8 mouse cellular contexts compared by ENCODE assay signal in genomic region chr16:10786288-10786687, GRCm38 (mm10). TPM values are rescaled to one million over a fixed set of nuclear protein-coding genes. Genes with fewer than 3 reads are reported as not detected.
A peak's percentile ranks its signal among the peaks of the same experiment; 100 is the strongest.
DNase-seq lines count a peak whose midpoint lies in the region; ATAC-seq and TF ChIP-seq lines count a peak whose summit lies in the region.

No protein-coding gene starts in this region.

- DNase-seq in gastrocnemius, adult 2 months: peak; percentile 85
- peak; percentile 95 for DNase-seq in hindbrain, postnatal 0 days (ENCODE audit: low spot score)
- DNase-seq in left cerebral cortex, adult 2 months (ENCODE audit: extremely low spot score in 1 of 2, low spot score in 2 of 2): peak; percentile 77 to 78
- DNase-seq in right cerebral cortex, adult 2 months (ENCODE audit: low spot score in 2 of 2): peak; percentile 81
- DNase-seq in urinary bladder, postnatal 36 days (ENCODE audit: low spot score in 2 of 2): peak; percentile 69 to 81

- peak; percentile 50 for ATAC-seq in activated CD4-positive, CD25-positive, alpha-beta regulatory T cell, adult 4 months
- ATAC-seq in common myeloid progenitor, adult 5-6 weeks (replicated peaks; ENCODE audit: low read depth, poor library complexity, severe bottlenecking): peak; percentile 61
- ATAC-seq in hindbrain, postnatal 0 days: peak; percentile 48
- ATAC-seq in megakaryocyte, adult 5-6 weeks (ENCODE audit: poor library complexity, severe bottlenecking): peak; percentile 61

- TF ChIP-seq CTCF in gastrocnemius, adult 2 months (IDR thresholded peaks at IDR 0.05): peak; percentile 92
- peak; percentile 90 for TF ChIP-seq CTCF in hindbrain, postnatal 0 days (IDR thresholded peaks at IDR 0.05; ENCODE audit: low read depth)
- peak; percentile 87 for TF ChIP-seq CTCF in left cerebral cortex, adult 2 months (IDR thresholded peaks at IDR 0.05)

- H3K9ac ChIP-seq in hindbrain, postnatal 0 days (replicated peaks; ENCODE audit: low read length): peak overlapping the region; percentile 80

- H3K4me2 ChIP-seq in hindbrain, postnatal 0 days (ENCODE audit: low read depth, low read length): peak overlapping the region; percentile 99

- WGBS in hindbrain, postnatal 0 days: 1% methylated on average over 9 of the region's 9 CpGs

- peaks cover 7% of the 10 kb centered on the region for H3K4me1 ChIP-seq in hindbrain, postnatal 0 days (ENCODE audit: insufficient read depth, low read length)

- H3K9me3 ChIP-seq in hindbrain, postnatal 0 days (ENCODE audit: low read length): no peaks in the 10 kb centered on the region

- H3K27ac ChIP-seq in gastrocnemius, adult 2 months: peak overlapping the region; percentile 94
- H3K27ac ChIP-seq in hindbrain, postnatal 0 days: peak overlapping the region; percentile 90
- peak overlapping the region; percentile 97 for H3K27ac ChIP-seq in left cerebral cortex, adult 2 months

- H3K36me3 ChIP-seq in hindbrain, postnatal 0 days (ENCODE audit: insufficient read depth, low read length): no peaks in the 10 kb centered on the region

- H3K4me3 ChIP-seq in gastrocnemius, adult 2 months: peak overlapping the region; percentile 84
- H3K4me3 ChIP-seq in hindbrain, postnatal 0 days (ENCODE audit: low read length): peak overlapping the region; percentile 74
- peak overlapping the region; percentile 77 for H3K4me3 ChIP-seq in left cerebral cortex, adult 2 months

- no peaks in the 10 kb centered on the region for H3K27me3 ChIP-seq in hindbrain, postnatal 0 days (ENCODE audit: insufficient read depth, low read length)

- intact Hi-C loops in gastrocnemius, adult 2 months (cut with DNase I): loop anchor here (2.0 kb wide), 1 partner anchor 59 kb away; no protein-coding TSS in a partner anchor
- intact Hi-C loops in left cerebral cortex, adult 2 months (cut with DNase I): loop anchor here (1.0 to 5.0 kb wide), 3 partner anchors 49 to 219 kb away; partner anchors contain the start of gene Rmi2

RNA-seq across cellular contexts. Expression of gene Socs1, which starts 1.0 kb away (rescaled TPM):
- 1 to 10 TPM; 4.0 to 4.6 TPM for polyA plus RNA-seq in activated CD4-positive, CD25-positive, alpha-beta regulatory T cell, adult 4 months (2017; shearing (Covaris generic))
- 0.59 and 2.3 TPM in 2 replicates for total RNA-seq in common myeloid progenitor, adult 5-6 weeks (2017)
- under 1 TPM; 0.33 to 0.61 TPM for total RNA-seq in gastrocnemius, adult 2 months (2021)
- 5.8 and 6.8 TPM in 2 replicates for total RNA-seq in hindbrain, postnatal 0 days (2014; rRNA removed)
- polyA plus RNA-seq in hindbrain, postnatal 0 days (2015; fragmentation: Nextera tagmentation; extraction: Ambion mirVana): 4.4 and 4.8 TPM in 2 replicates
- 1 to 10 TPM in 1 of 2 experiments, under 1 TPM in 1; 0.82 to 1.2 TPM for total RNA-seq in left cerebral cortex, adult 2 months (2021)
- total RNA-seq in megakaryocyte, adult 5-6 weeks (2015): 0.54 and 0.59 TPM in 2 replicates
- 0.73 and 1.7 TPM in 2 replicates for total RNA-seq in megakaryocyte, adult 5-6 weeks (2017)

RNA-seq across cellular contexts. Expression of gene Tnp2, which starts 2.2 kb away (rescaled TPM):
- polyA plus RNA-seq in activated CD4-positive, CD25-positive, alpha-beta regulatory T cell, adult 4 months (2017; shearing (Covaris generic)): 1 to 10 TPM; 5.7 to 6.3 TPM
- total RNA-seq in common myeloid progenitor, adult 5-6 weeks (2017): not detected in 2 replicates
- not detected for total RNA-seq in gastrocnemius, adult 2 months (2021)
- total RNA-seq in hindbrain, postnatal 0 days (2014; rRNA removed): not detected in 2 replicates
- polyA plus RNA-seq in hindbrain, postnatal 0 days (2015; fragmentation: Nextera tagmentation; extraction: Ambion mirVana): not detected in 2 replicates
- not detected for total RNA-seq in left cerebral cortex, adult 2 months (2021)
- total RNA-seq in megakaryocyte, adult 5-6 weeks (2015): not detected in 2 replicates
- not detected in 2 replicates for total RNA-seq in megakaryocyte, adult 5-6 weeks (2017)

RNA-seq across cellular contexts. Expression of gene Prm3, which starts 4.4 kb away (rescaled TPM):
- not detected for polyA plus RNA-seq in activated CD4-positive, CD25-positive, alpha-beta regulatory T cell, adult 4 months (2017; shearing (Covaris generic))
- not detected in 2 replicates for total RNA-seq in common myeloid progenitor, adult 5-6 weeks (2017)
- not detected for total RNA-seq in gastrocnemius, adult 2 months (2021)
- total RNA-seq in hindbrain, postnatal 0 days (2014; rRNA removed): not detected in 2 replicates
- polyA plus RNA-seq in hindbrain, postnatal 0 days (2015; fragmentation: Nextera tagmentation; extraction: Ambion mirVana): not detected in 2 replicates
- not detected for total RNA-seq in left cerebral cortex, adult 2 months (2021)
- not detected in 2 replicates for total RNA-seq in megakaryocyte, adult 5-6 weeks (2015)
- not detected in 2 replicates for total RNA-seq in megakaryocyte, adult 5-6 weeks (2017)

RNA-seq across cellular contexts. Expression of gene Prm2, which starts 9.6 kb away (rescaled TPM):
- not detected for polyA plus RNA-seq in activated CD4-positive, CD25-positive, alpha-beta regulatory T cell, adult 4 months (2017; shearing (Covaris generic))
- total RNA-seq in common myeloid progenitor, adult 5-6 weeks (2017): not detected in 2 replicates
- total RNA-seq in gastrocnemius, adult 2 months (2021): not detected
- not detected in 2 replicates for total RNA-seq in hindbrain, postnatal 0 days (2014; rRNA removed)
- not detected in 2 replicates for polyA plus RNA-seq in hindbrain, postnatal 0 days (2015; fragmentation: Nextera tagmentation; extraction: Ambion mirVana)
- not detected for total RNA-seq in left cerebral cortex, adult 2 months (2021)
- total RNA-seq in megakaryocyte, adult 5-6 weeks (2015): not detected in 2 replicates
- not detected in 2 replicates for total RNA-seq in megakaryocyte, adult 5-6 weeks (2017)

RNA-seq across cellular contexts. Expression of gene Prm1, which starts 19.4 kb away (rescaled TPM):
- under 1 TPM in 1 of 2 experiments, not detected in 1; 0.77 TPM for polyA plus RNA-seq in activated CD4-positive, CD25-positive, alpha-beta regulatory T cell, adult 4 months (2017; shearing (Covaris generic))
- total RNA-seq in common myeloid progenitor, adult 5-6 weeks (2017): not detected in 2 replicates
- total RNA-seq in gastrocnemius, adult 2 months (2021): not detected
- total RNA-seq in hindbrain, postnatal 0 days (2014; rRNA removed): not detected in 2 replicates
- 0.70 TPM in 1 of 2 replicates, not detected in the other for polyA plus RNA-seq in hindbrain, postnatal 0 days (2015; fragmentation: Nextera tagmentation; extraction: Ambion mirVana)
- not detected for total RNA-seq in left cerebral cortex, adult 2 months (2021)
- not detected in 2 replicates for total RNA-seq in megakaryocyte, adult 5-6 weeks (2015)
- not detected in 2 replicates for total RNA-seq in megakaryocyte, adult 5-6 weeks (2017)

Comparison
In these comparisons a context has a peak if more than half of its experiments do, and no peak if none do; other contexts are left out.
1. Peak in every context shown above with its lines: DNase-seq, ATAC-seq, H3K4me3 ChIP-seq and H3K27ac ChIP-seq.